Mouse (Mus musculus) MEL (cell line): ENCODE results near the gene Tpcn1.

Experiments
- CTCF ChIP-seq, 3 experiments: IDR thresholded peaks in 2 of 3; conservative IDR thresholded peaks in 1 of 3; 2 replicates each; pipeline ENCODE4 v1.5.1; 2011 to 2012; ENCODE audit warnings: low read length in 3 of 3, low read depth in 2 of 3, mild to moderate bottlenecking in 2 of 3, improper control_type of control experiment in 1 of 3, inconsistent platforms in 1 of 3, mixed read lengths in 1 of 3, moderate library complexity in 1 of 3; ENCODE audit not compliant: control insufficient read depth in 1 of 3, insufficient read depth in 1 of 3, poor library complexity in 1 of 3, severe bottlenecking in 1 of 3
- ELF1 ChIP-seq: IDR thresholded peaks from 2 replicates; pipeline ENCODE4 v1.6.1; 2014; ENCODE audit warnings: low read depth, mild to moderate bottlenecking, inconsistent platforms, low read length, improper control_type of control experiment, moderate library complexity
- EP300 ChIP-seq, 2 experiments: IDR thresholded peaks; 2 replicates each; pipeline ENCODE4 v1.6.1; 2011; ENCODE audit warnings: improper control_type of control experiment in 2 of 2, low read length in 2 of 2, low read depth in 1 of 2, mild to moderate bottlenecking in 1 of 2
- GATA1 ChIP-seq: IDR thresholded peaks from 2 replicates; pipeline ENCODE4 v1.6.1; 2011; ENCODE audit warnings: low read depth, low read length, improper control_type of control experiment
- KAT2A ChIP-seq: conservative IDR thresholded peaks from 2 replicates; pipeline ENCODE4 v1.6.1; 2012; ENCODE audit warnings: low read depth, low read length, improper control_type of control experiment, inconsistent platforms
- MYC ChIP-seq: IDR thresholded peaks from 2 replicates; pipeline ENCODE4 v1.6.1; 2011; ENCODE audit warnings: low read depth, mild to moderate bottlenecking, low read length, improper control_type of control experiment, moderate library complexity
- POLR2A ChIP-seq, 2 experiments: IDR thresholded peaks; 2 replicates each; pipeline ENCODE4 v1.6.1; 2011 to 2012; ENCODE audit warnings: low read length in 2 of 2, mild to moderate bottlenecking in 2 of 2, control low read depth in 1 of 2, improper control_type of control experiment in 1 of 2, low read depth in 1 of 2, moderate library complexity in 1 of 2; ENCODE audit not compliant: control insufficient read depth in 1 of 2, insufficient read depth in 1 of 2, poor library complexity in 1 of 2
- POLR2AphosphoS2 ChIP-seq: IDR thresholded peaks from 2 replicates; pipeline ENCODE4 v1.6.1; 2011; ENCODE audit warnings: low read length, improper control_type of control experiment
- SMC3 ChIP-seq: IDR thresholded peaks from 2 replicates; pipeline ENCODE4 v1.6.1; 2011; ENCODE audit warnings: low read depth, low read length, improper control_type of control experiment
- TBP ChIP-seq: IDR thresholded peaks from 2 replicates; pipeline ENCODE4 v1.8.0; 2011; ENCODE audit warnings: low read depth, low read length, improper control_type of control experiment
- ZC3H11A ChIP-seq: IDR thresholded peaks from 2 replicates; pipeline ENCODE4 v1.6.1; 2012; ENCODE audit warnings: low read depth, mild to moderate bottlenecking, inconsistent platforms, low read length, improper control_type of control experiment

GRCm38 (mm10) chr5:120621078-120621765 is 32.7 kb upstream of the Tpcn1 start:
- TF ChIP-seq POLR2AphosphoS2 (no peak), ELF1 (no peak), POLR2A (IDR thresholded peaks at IDR 0.05; ENCODE audit: control insufficient read depth in 1 of 2, insufficient read depth in 1 of 2, low read depth in 1 of 2, low read length in 2 of 2, poor library complexity in 1 of 2) (no peak), CTCF (IDR thresholded peaks at IDR 0.05 in 2 of 3, conservative IDR thresholded peaks at IDR 0.05 in 1 of 3; ENCODE audit: control insufficient read depth in 1 of 3, insufficient read depth in 1 of 3, low read depth in 2 of 3, low read length in 3 of 3, poor library complexity in 1 of 3, severe bottlenecking in 1 of 3) (no peak), ZC3H11A (no peak), GATA1 (no peak), SMC3 (no peak), MYC (no peak), KAT2A (no peak), EP300 (IDR thresholded peaks at IDR 0.05; ENCODE audit: low read depth in 1 of 2, low read length in 2 of 2) (no peak), TBP (no peak)
